Mouse (Mus musculus) hindbrain, embryonic 11.5 days (tissue): ENCODE results near the gene Supt5. TPM values are rescaled to one million over a fixed set of nuclear protein-coding genes. Genes with fewer than 3 reads are reported as not detected.

Experiments used
- ATAC-seq: fragments of 200-750 bp; cut with Nextera tagmentation; 2 replicates; pipeline ENCODE4 v1.8.0; 2017; ENCODE audit warnings: mild to moderate bottlenecking, moderate TSS enrichment, moderate library complexity; ENCODE audit not compliant: low FRiP score
- DNase-seq: peaks from one replicate; pipeline ENCODE4 v3.0.0-alpha.2; 2015; ENCODE audit warnings: low spot score
- H3K27ac ChIP-seq: fragments of 300-500 bp; sonication (generic); 2 replicates; pipeline ENCODE4 v1.5.1; 2014; ENCODE audit warnings: mild to moderate bottlenecking, low read depth, low read length
- H3K27me3 ChIP-seq: fragments of 300-500 bp; sonication (generic); 2 replicates; pipeline ENCODE4 v1.6.1; 2014; ENCODE audit warnings: mild to moderate bottlenecking, low read length, moderate library complexity, mixed read lengths; ENCODE audit not compliant: control insufficient read depth, insufficient read depth
- H3K36me3 ChIP-seq: fragments of 300-500 bp; sonication (generic); 2 replicates; pipeline ENCODE4 v1.6.1; 2014; ENCODE audit warnings: mild to moderate bottlenecking, low read length, moderate library complexity, mixed read lengths; ENCODE audit not compliant: control insufficient read depth, insufficient read depth
- H3K4me1 ChIP-seq: fragments of 300-500 bp; sonication (generic); replicated peaks from 2 replicates; pipeline ENCODE4 v1.6.1; 2014; ENCODE audit warnings: low read length, mixed read lengths; ENCODE audit not compliant: control insufficient read depth, insufficient read depth
- H3K4me2 ChIP-seq: fragments of 300-500 bp; sonication (generic); replicated peaks from 2 replicates; pipeline ENCODE4 v1.6.1; 2014; ENCODE audit warnings: mild to moderate bottlenecking, low read depth, low read length
- H3K4me3 ChIP-seq: fragments of 300-500 bp; sonication (generic); 2 replicates; pipeline ENCODE4 v1.5.1; 2014; ENCODE audit warnings: low read depth, low read length
- H3K9ac ChIP-seq: fragments of 300-500 bp; sonication (generic); 2 replicates; pipeline ENCODE4 v1.6.1; 2014; ENCODE audit warnings: low read depth, low read length
- H3K9me3 ChIP-seq: fragments of 300-500 bp; sonication (generic); 2 replicates; pipeline ENCODE4 v1.6.1; 2016; ENCODE audit warnings: low read length; ENCODE audit not compliant: control insufficient read depth
- WGBS: fragments of 180-500 bp; shearing (Covaris S2); extraction: QIAGEN DNeasy Blood & Tissue Kit; methylation state at CpG from one replicate; pipeline ENCODE4 v1.1.7; 2014; 5-methylcytosine and 5-hydroxymethylcytosine counted together
- polyA plus RNA-seq: library from polyadenylated mRNA; unstranded; fragments of >200 nt; fragmentation: Nextera tagmentation; extraction: Ambion mirVana; gene quantifications from 2 replicates; pipeline ENCODE4 v1.2.1, GENCODE M21; 2014

Supt5 gene
- polyA plus RNA-seq, 1 experiment from 2014 or later = 68.0 TPM

- Histone ChIP-seq H3K27me3 (no peaks in the 10 kb centered on the region), H3K9ac (no peak overlapping the region), H3K4me3 (no peak overlapping the region), H3K4me2 (no peak overlapping the region), H3K4me1 (0 out of 2 replicates have a peak, but pooled peaks cover 2% of the 10 kb centered on the region), H3K27ac (no peak overlapping the region), H3K36me3 (peaks cover 25% of the 10 kb centered on the region), H3K9me3 (no peaks in the 10 kb centered on the region)
- DNase-seq (no peak), ATAC-seq (no peak)
- WGBS = 75% methylated on average over 7 of the region's 7 CpGs
Observed at GRCm38 (mm10) chr7:28358431-28358830, 19.9 kb upstream of the Supt5 start.

- H3K9me3 ChIP-seq = no peaks in the 10 kb centered on the region
- H3K4me3 ChIP-seq = no peak overlapping the region
- H3K36me3 ChIP-seq = peaks cover 29% of the 10 kb centered on the region
- DNase-seq (no peak), ATAC-seq (no peak)
- H3K4me2 ChIP-seq = no peak overlapping the region
- 0 out of 2 replicates have a peak, but pooled peaks cover 2% of the 10 kb centered on the region for H3K4me1 ChIP-seq
- 17% methylated on average over 5 of the region's 5 CpGs for WGBS
- H3K27me3 ChIP-seq = no peaks in the 10 kb centered on the region
- 0 out of 2 replicates have a peak overlapping the region, but pooled peaks have one; percentile 51 for H3K27ac ChIP-seq
- no peak overlapping the region for H3K9ac ChIP-seq
Observed at GRCm38 (mm10) chr7:28357984-28358383, 19.4 kb upstream of the Supt5 start.

GRCm38 (mm10) chr7:28356981-28357380, 18.4 kb upstream of the Supt5 start:
- Histone ChIP-seq H3K4me2 (no peak overlapping the region), H3K27me3 (no peaks in the 10 kb centered on the region), H3K9me3 (no peaks in the 10 kb centered on the region), H3K9ac (no peak overlapping the region), H3K4me1 (0 out of 2 replicates have a peak, but pooled peaks cover 2% of the 10 kb centered on the region), H3K4me3 (no peak overlapping the region), H3K27ac (no peak overlapping the region), H3K36me3 (peaks cover 21% of the 10 kb centered on the region)
- ATAC-seq (no peak), DNase-seq (peak; percentile 45)
- 5% methylated on average over 5 of the region's 5 CpGs for WGBS

DNA sequence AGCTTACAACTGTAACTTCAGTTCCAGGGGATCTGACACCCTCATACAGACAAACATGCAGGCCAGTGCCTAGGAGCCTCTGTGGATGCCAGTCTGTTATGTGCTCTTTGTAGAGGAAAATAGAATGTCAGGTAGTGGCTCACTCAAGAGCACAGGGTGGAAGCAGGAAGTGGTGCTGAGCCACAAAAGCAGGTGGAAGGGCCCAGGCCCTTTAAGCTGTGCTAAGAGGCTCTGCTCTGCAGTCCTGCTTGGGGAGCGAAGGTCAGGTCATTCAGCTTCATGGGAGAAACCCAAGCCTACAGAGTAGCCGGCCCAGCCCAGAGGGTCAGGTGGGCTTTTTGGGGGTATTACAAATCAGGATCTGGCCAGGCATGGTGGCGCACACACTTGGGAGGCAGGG, 16.7 kb upstream of the Supt5 start:
- ATAC-seq (no peak), DNase-seq (no peak)
- H3K9me3 ChIP-seq = no peaks in the 10 kb centered on the region
- no peaks in the 10 kb centered on the region for H3K27me3 ChIP-seq
- no peak overlapping the region for H3K9ac ChIP-seq
- H3K4me2 ChIP-seq = no peak overlapping the region
- no peak overlapping the region for H3K4me3 ChIP-seq
- peaks cover 14% of the 10 kb centered on the region for H3K36me3 ChIP-seq
- WGBS = 90% methylated on average over 3 of the region's 3 CpGs
- H3K4me1 ChIP-seq = 0 out of 2 replicates have a peak, but pooled peaks cover 5% of the 10 kb centered on the region
- no peak overlapping the region for H3K27ac ChIP-seq

GRCm38 (mm10) chr7:28354596-28354995, 16.1 kb upstream of the Supt5 start:
- H3K27ac ChIP-seq = no peak overlapping the region
- no peaks in the 10 kb centered on the region for H3K9me3 ChIP-seq
- no peak for ATAC-seq
- H3K27me3 ChIP-seq = no peaks in the 10 kb centered on the region
- H3K9ac ChIP-seq = no peak overlapping the region
- peaks cover 5% of the 10 kb centered on the region; the same call in 1 of the 2 replicates for H3K4me1 ChIP-seq
- no peak overlapping the region for H3K4me3 ChIP-seq
- no peak for DNase-seq
- WGBS = 94% methylated on average over 3 of the region's 3 CpGs
- H3K36me3 ChIP-seq = peaks cover 12% of the 10 kb centered on the region
- no peak overlapping the region for H3K4me2 ChIP-seq

DNA sequence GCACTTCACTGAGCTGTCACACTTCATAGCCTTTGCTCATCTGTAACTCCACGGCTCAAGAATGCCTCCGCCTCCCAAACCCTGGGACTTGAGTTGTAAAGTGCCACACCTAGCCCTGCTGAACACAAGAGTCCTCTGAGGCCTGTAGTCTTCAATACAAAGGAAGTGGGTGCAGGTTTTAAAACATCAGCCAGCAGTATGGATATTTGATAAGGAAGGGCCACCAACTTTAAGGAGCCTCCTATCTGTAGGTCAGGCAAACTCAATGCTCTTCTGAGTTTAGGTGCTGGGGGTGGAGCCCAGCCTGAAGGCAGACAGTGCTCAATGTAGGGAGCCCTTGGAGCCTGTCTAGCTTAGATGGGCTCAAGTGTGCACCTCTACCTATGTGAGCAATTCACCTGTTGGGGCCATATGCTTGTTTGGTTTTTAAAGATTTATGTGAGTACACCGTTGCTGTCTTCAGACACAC, 15.6 kb upstream of the Supt5 start:
- peaks cover 12% of the 10 kb centered on the region for H3K36me3 ChIP-seq
- H3K4me1 ChIP-seq = peaks cover 5% of the 10 kb centered on the region; the same call in 1 of the 2 replicates
- no peaks in the 10 kb centered on the region for H3K9me3 ChIP-seq
- no peak overlapping the region for H3K27ac ChIP-seq
- H3K4me2 ChIP-seq = no peak overlapping the region
- no peaks in the 10 kb centered on the region for H3K27me3 ChIP-seq
- H3K9ac ChIP-seq = no peak overlapping the region
- WGBS = 93% methylated on average over 3 of the region's 3 CpGs
- no peak for ATAC-seq
- no peak for DNase-seq
- H3K4me3 ChIP-seq = no peak overlapping the region

DNA sequence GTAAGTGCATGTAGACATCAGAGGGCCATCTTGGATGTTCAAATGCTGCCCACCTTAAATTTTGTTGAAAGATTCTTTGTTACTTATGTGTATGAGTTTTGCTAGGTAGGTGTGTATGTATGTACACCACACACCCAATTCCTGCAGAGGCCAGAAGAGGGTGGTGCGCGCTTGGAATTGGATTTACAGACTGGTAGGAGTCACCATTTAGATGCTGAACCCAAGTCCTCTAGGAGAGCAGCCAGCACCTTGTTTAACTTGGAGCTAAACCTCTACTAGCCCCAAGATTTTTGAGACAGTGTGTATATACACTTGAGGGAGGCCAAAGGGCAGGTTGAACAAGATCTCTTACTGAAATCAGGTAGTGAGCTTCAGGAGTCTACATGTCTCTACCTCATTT, 14.7 kb upstream of the Supt5 start:
- DNase-seq (no peak), ATAC-seq (no peak)
- Histone ChIP-seq H3K4me3 (no peak overlapping the region), H3K36me3 (peaks cover 12% of the 10 kb centered on the region), H3K9me3 (no peaks in the 10 kb centered on the region), H3K27ac (no peak overlapping the region), H3K27me3 (no peaks in the 10 kb centered on the region), H3K4me2 (no peak overlapping the region), H3K9ac (no peak overlapping the region), H3K4me1 (peaks cover 5% of the 10 kb centered on the region; the same call in 1 of the 2 replicates)
- WGBS = 94% methylated on average over 2 of the region's 2 CpGs

DNA sequence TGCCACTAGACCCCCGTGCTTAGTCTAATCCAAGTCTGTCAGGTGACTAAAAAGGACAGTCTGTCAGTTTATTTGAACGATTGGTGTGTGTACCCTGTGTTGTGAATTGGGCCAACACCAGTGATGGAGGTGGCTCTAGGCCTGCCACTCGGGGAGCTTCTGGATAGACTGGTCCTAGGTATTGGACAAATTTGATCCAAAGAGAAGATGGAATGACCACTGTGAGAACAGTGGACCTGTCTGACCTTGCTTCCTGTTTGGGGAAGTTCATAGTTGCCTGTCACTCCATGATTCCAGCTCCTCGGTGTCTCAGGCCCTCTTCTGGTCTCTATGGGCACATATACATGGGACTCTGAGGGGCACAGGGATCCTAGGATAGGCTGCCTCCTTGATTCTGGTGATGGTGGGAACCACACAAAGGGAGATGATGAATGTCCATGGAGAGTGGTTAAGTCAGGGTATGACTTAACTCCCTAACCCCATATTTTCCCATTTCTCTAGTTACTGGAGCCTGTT, 13.2 kb upstream of the Supt5 start:
- peak overlapping the region; percentile 91 for H3K4me2 ChIP-seq
- DNase-seq (no peak), ATAC-seq (no peak)
- 50% methylated on average over 4 of the region's 4 CpGs for WGBS
- H3K36me3 ChIP-seq = peaks cover 12% of the 10 kb centered on the region
- H3K27ac ChIP-seq = no peak overlapping the region
- peak overlapping the region; percentile 95 for H3K9ac ChIP-seq
- peaks cover 3% of the 10 kb centered on the region; the same call in 1 of the 2 replicates for H3K4me1 ChIP-seq
- no peaks in the 10 kb centered on the region for H3K9me3 ChIP-seq
- H3K27me3 ChIP-seq = no peaks in the 10 kb centered on the region
- peak overlapping the region; percentile 64 for H3K4me3 ChIP-seq
